Mouse (Mus musculus): Measurements from ENCODE around the gene Cacng6.

The Cacng6 gene

GRCm38 (mm10) chr7:3421297-3421696 lies 2.7 kb upstream of the Cacng6 start:
- no peak for DNase-seq

- no peak for DNase-seq
Measured at GRCm38 (mm10) chr7:3422051-3422450, 1.9 kb upstream of the Cacng6 start.

- DNase-seq, result no peak
Measured at GRCm38 (mm10) chr7:3423430-3423829, 565 bp upstream of the Cacng6 start.

- DNase-seq, result no peak
Measured at GRCm38 (mm10) chr7:3425141-3425540, 1.1 kb downstream of the Cacng6 start.

- no peak for DNase-seq
Measured at GRCm38 (mm10) chr7:3430161-3430560, 6.2 kb downstream of the Cacng6 start.

GRCm38 (mm10) chr7:3432066-3432465 lies 8.1 kb downstream of the Cacng6 start:
- no peak for DNase-seq

- DNase-seq, result no peak
Measured at GRCm38 (mm10) chr7:3437941-3438340, 13.9 kb downstream of the Cacng6 start.

GRCm38 (mm10) chr7:3439984-3440383 lies 16.0 kb downstream of the Cacng6 start:
- no peak for DNase-seq

GRCm38 (mm10) chr7:3440526-3440925 lies 16.5 kb downstream of the Cacng6 start:
- no peak for DNase-seq

GRCm38 (mm10) chr7:3442476-3443062 lies 18.6 kb downstream of the Cacng6 start:
- no peak for DNase-seq

GRCm38 (mm10) chr7:3444678-3445077 lies 20.7 kb downstream of the Cacng6 start:
- DNase-seq, result no peak

- peak in 1 of 2 experiments; percentile 3 for DNase-seq
Measured at GRCm38 (mm10) chr7:3446584-3446983, 22.6 kb downstream of the Cacng6 start.

- DNase-seq, result no peak
Measured at GRCm38 (mm10) chr7:3447026-3447425, 23.0 kb downstream of the Cacng6 start.

GRCm38 (mm10) chr7:3448737-3449454 lies 24.9 kb downstream of the Cacng6 start:
- DNase-seq, result peak; percentile 29 to 64

GRCm38 (mm10) chr7:3450671-3451070 lies 26.7 kb downstream of the Cacng6 start:
- no peak for DNase-seq

GRCm38 (mm10) chr7:3451161-3451560 lies 27.2 kb downstream of the Cacng6 start:
- DNase-seq, result no peak

- DNase-seq, result no peak
Measured at GRCm38 (mm10) chr7:3452821-3453485, 29.0 kb downstream of the Cacng6 start.

GRCm38 (mm10) chr7:3453486-3454183 lies 29.6 kb downstream of the Cacng6 start:
- DNase-seq, result no peak

GRCm38 (mm10) chr7:3457111-3457840 lies 33.3 kb downstream of the Cacng6 start:
- DNase-seq, result no peak

- DNase-seq, result no peak
Measured at GRCm38 (mm10) chr7:3457841-3458217, 33.8 kb downstream of the Cacng6 start.

GRCm38 (mm10) chr7:3460261-3460660 lies 36.3 kb downstream of the Cacng6 start:
- no peak for DNase-seq

GRCm38 (mm10) chr7:3463306-3463705 lies 39.3 kb downstream of the Cacng6 start:
- no peak for DNase-seq

- DNase-seq, result no peak
Measured at GRCm38 (mm10) chr7:3468614-3469013, 44.6 kb downstream of the Cacng6 start.
